Mouse (Mus musculus) ES-Bruce4 (cell line): ENCODE measurements around the gene Ceacam15.

Experiments
- CTCF ChIP-seq: IDR thresholded peaks from one replicate; pipeline ENCODE4 v1.8.1; 2011; ENCODE audit warnings: low read depth, low read length
- EP300 ChIP-seq: IDR thresholded peaks from 2 replicates; pipeline ENCODE4 v1.6.1; 2011; ENCODE audit warnings: low read depth, low read length; ENCODE audit not compliant: insufficient read depth
- POLR2A ChIP-seq: IDR thresholded peaks from one replicate; pipeline ENCODE4 v1.8.1; 2011; ENCODE audit warnings: low read length; ENCODE audit not compliant: insufficient read depth

DNA sequence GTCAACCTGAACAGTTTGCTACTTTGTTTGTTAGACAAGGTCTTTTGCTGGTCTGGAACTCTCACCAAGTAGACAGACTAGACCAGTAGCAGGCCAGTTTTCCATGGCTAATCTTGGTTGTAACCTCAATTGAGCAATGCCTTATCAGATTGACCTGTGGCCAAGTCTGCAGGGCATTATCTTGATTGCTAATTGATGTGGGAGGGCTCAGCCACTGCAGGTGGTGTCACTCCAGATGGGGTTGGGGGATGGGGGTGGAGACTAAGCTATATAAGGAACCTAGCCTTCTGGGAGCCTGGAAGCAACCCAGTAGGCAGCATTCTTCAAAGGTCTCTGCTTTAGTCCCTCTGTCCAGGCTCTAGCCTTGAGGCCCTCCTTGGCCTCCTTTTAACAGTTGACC, 51.8 kb downstream of the Ceacam15 start:
- TF ChIP-seq EP300 (peak; percentile 64; the same call in 1 of the 2 replicates), CTCF (no peak), POLR2A (no peak)
